Mouse (Mus musculus) limb, embryonic 11.5 days (tissue): Measurements from ENCODE around the gene Armc2. TPM values are rescaled to one million over a fixed set of nuclear protein-coding genes. Genes with fewer than 3 reads are reported as not detected.

Experiments
- ATAC-seq: fragments of 200-750 bp; cut with Nextera tagmentation; 2 replicates; pipeline ENCODE4 v1.8.0; 2017; ENCODE audit warnings: low read depth; ENCODE audit not compliant: insufficient number of reproducible peaks, low FRiP score, low TSS enrichment
- DNase-seq: peaks from one replicate; pipeline ENCODE4 v3.0.0-alpha.2; 2015; ENCODE audit warnings: low spot score
- H3K27ac ChIP-seq: fragments of 300-500 bp; sonication (generic); replicated peaks from 2 replicates; pipeline ENCODE4 v1.5.1; 2014; ENCODE audit warnings: low read depth, mild to moderate bottlenecking, low read length
- H3K27me3 ChIP-seq: fragments of 300-500 bp; sonication (generic); 2 replicates; pipeline ENCODE4 v1.6.1; 2014; ENCODE audit warnings: mild to moderate bottlenecking, low read length, mixed read lengths; ENCODE audit not compliant: control insufficient read depth, insufficient read depth
- H3K36me3 ChIP-seq: fragments of 300-500 bp; sonication (generic); 2 replicates; pipeline ENCODE4 v1.6.1; 2014; ENCODE audit warnings: mild to moderate bottlenecking, low read length, moderate library complexity, mixed read lengths; ENCODE audit not compliant: control insufficient read depth, insufficient read depth
- H3K4me1 ChIP-seq: fragments of 300-500 bp; sonication (generic); 2 replicates; pipeline ENCODE4 v1.6.1; 2014; ENCODE audit warnings: low read length, mixed read lengths; ENCODE audit not compliant: control insufficient read depth, insufficient read depth
- H3K4me2 ChIP-seq: fragments of 300-500 bp; sonication (generic); 2 replicates; pipeline ENCODE4 v1.6.1; 2014; ENCODE audit warnings: low read depth, mild to moderate bottlenecking, moderate library complexity; ENCODE audit not compliant: severe bottlenecking
- H3K4me3 ChIP-seq: fragments of 300-500 bp; sonication (generic); 2 replicates; pipeline ENCODE4 v1.5.1; 2014; ENCODE audit warnings: low read depth, low read length
- H3K9ac ChIP-seq: fragments of 300-500 bp; sonication (generic); 2 replicates; pipeline ENCODE4 v1.6.1; 2014; ENCODE audit warnings: mild to moderate bottlenecking, low read length
- H3K9me3 ChIP-seq: fragments of 300-500 bp; sonication (generic); 2 replicates; pipeline ENCODE4 v1.6.1; 2016; ENCODE audit warnings: low read length; ENCODE audit not compliant: control insufficient read depth
- WGBS: fragments of 180-500 bp; shearing (Covaris S2); extraction: QIAGEN DNeasy Blood & Tissue Kit; methylation state at CpG from one replicate; pipeline ENCODE4 v1.1.7; 2014; 5-methylcytosine and 5-hydroxymethylcytosine counted together
- polyA plus RNA-seq: library from polyadenylated mRNA; unstranded; fragments of >200 nt; fragmentation: Nextera tagmentation; extraction: Ambion mirVana; gene quantifications from 2 replicates; pipeline ENCODE4 v1.2.1, GENCODE M21; 2014

Armc2 gene
- polyA plus RNA-seq, 1 experiment from 2014 or later = 7.0 TPM

DNA sequence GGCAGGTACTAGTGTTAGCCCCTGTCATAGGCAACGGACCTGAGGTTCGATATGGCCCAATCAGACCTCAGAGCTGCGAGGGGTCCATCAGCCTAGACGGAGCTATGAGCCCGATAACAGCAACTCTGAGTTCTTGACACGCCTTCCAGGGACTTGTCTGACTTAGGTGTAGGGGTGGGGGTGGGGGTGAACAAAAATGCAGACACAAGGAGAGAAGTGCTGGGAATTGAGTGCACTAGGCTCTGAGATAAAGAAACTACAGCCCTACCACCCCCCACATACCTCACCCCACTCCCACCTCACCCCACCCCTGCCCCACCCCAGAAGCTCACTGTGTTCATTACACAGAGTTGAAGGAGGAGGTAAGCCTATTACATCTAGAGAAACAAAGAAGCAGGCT, 32.8 kb upstream of the Armc2 start:
- no peak for DNase-seq
- Histone ChIP-seq H3K4me1 (peaks cover 6% of the 10 kb centered on the region; the same call in 1 of the 2 replicates), H3K9me3 (no peaks in the 10 kb centered on the region), H3K27me3 (no peaks in the 10 kb centered on the region), H3K4me2 (no peak overlapping the region), H3K9ac (no peak overlapping the region), H3K27ac (no peak overlapping the region), H3K4me3 (no peak overlapping the region), H3K36me3 (no peaks in the 10 kb centered on the region)
- 88% methylated on average over 6 of the region's 6 CpGs for WGBS
- no peak for ATAC-seq

DNA sequence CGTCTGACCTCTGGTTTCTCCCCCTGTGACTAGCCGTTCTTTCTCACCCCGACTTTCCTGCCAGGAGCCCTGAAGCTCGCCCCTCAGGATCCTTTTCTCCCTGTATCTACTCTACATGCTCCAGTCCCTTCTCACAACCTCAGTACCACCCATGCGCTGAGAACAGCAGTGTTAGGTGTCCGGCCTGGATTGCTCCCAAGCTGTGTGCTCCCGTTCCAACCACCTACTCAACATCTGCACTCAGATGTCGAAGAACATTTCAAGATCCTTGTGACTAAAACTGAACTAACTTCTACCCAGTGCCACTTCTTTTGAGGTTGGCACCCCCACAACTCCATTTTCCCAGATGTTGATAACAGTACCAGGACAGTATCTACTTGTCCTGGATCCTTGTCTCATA, 30.4 kb upstream of the Armc2 start:
- ATAC-seq = no peak
- no peak overlapping the region for H3K27ac ChIP-seq
- no peak overlapping the region for H3K4me2 ChIP-seq
- no peaks in the 10 kb centered on the region for H3K9me3 ChIP-seq
- no peak overlapping the region for H3K9ac ChIP-seq
- H3K4me1 ChIP-seq = no peaks in the 10 kb centered on the region; the same call in 1 of the 2 replicates
- no peaks in the 10 kb centered on the region for H3K27me3 ChIP-seq
- H3K36me3 ChIP-seq = no peaks in the 10 kb centered on the region
- DNase-seq = no peak
- no peak overlapping the region for H3K4me3 ChIP-seq
- 90% methylated on average over 8 of the region's 8 CpGs for WGBS

DNA sequence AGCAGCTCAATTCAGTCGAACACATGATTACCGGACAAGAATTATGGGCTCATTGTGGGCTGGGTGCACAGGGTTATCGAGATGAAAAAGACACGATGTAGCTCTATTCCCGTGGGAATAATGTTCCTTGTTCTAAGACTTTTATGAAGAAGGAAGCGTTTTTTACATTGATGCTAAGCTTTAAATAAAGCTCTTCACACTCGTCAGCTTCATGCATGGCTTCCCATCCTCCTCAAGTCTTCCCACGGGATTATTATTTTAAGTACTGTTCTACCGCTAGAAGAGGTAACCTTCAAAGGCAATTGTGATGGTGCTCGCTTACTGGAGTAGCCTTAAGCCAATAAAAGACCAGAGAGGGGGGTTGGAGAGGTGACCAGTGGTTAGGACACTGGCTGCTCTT, 26.3 kb upstream of the Armc2 start:
- DNase-seq (no peak), ATAC-seq (no peak)
- Histone ChIP-seq H3K36me3 (no peaks in the 10 kb centered on the region), H3K9ac (no peak overlapping the region), H3K27ac (no peak overlapping the region), H3K27me3 (no peaks in the 10 kb centered on the region), H3K4me3 (no peak overlapping the region), H3K9me3 (no peaks in the 10 kb centered on the region), H3K4me1 (peaks cover 12% of the 10 kb centered on the region), H3K4me2 (no peak overlapping the region)
- WGBS = 84% methylated on average over 10 of the region's 10 CpGs

DNA sequence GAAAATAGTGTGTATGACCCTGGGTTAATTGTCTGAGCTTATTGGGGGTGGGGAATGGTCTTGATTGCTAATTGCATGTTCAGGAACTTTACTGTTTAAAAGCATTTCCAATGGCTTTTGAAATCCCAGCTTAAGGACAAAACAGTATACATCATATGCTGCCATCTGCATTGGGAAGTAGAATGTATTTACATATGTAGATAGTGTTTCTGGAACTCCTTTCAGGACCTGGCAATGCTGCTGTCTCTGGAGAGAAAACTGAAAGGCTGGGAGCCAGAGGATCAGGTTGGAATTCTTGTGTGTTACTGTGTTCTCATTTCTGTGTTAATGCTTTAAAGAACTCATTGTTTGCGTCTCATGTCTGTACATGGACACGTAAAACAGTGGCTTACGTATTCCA, 25.1 kb upstream of the Armc2 start:
- no peak for DNase-seq
- peaks cover 12% of the 10 kb centered on the region for H3K4me1 ChIP-seq
- no peaks in the 10 kb centered on the region for H3K9me3 ChIP-seq
- H3K27ac ChIP-seq = no peak overlapping the region
- no peak for ATAC-seq
- H3K4me3 ChIP-seq = no peak overlapping the region
- no peak overlapping the region for H3K9ac ChIP-seq
- H3K36me3 ChIP-seq = no peaks in the 10 kb centered on the region
- 91% methylated on average over 3 of the region's 3 CpGs for WGBS
- H3K27me3 ChIP-seq = no peaks in the 10 kb centered on the region
- H3K4me2 ChIP-seq = no peak overlapping the region

DNA sequence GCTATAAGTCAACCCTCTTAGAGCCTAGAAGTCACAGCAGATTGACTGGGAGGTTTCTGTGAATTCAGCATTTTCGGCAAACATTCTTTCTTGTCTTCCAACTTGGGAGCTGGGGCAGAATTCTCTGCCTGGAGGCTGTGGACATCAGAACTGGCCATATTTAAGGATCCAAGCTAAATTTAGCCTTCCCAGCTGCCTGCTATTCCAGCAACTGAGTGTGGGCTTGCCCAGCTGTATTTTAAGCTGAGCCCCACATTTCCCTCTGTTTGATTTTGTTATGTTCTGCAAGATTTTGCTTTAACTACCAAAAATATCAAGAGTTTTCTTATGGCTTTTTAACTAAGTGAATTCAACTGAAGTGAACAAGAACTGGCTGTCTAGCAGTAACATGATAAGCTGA, 24.6 kb upstream of the Armc2 start:
- ATAC-seq (no peak), DNase-seq (no peak)
- Histone ChIP-seq H3K27me3 (no peaks in the 10 kb centered on the region), H3K9ac (no peak overlapping the region), H3K4me2 (no peak overlapping the region), H3K36me3 (no peaks in the 10 kb centered on the region), H3K4me3 (no peak overlapping the region), H3K27ac (no peak overlapping the region), H3K4me1 (peaks cover 12% of the 10 kb centered on the region), H3K9me3 (no peaks in the 10 kb centered on the region)
- 59% methylated on average over 1 of the region's 1 CpGs for WGBS

DNA sequence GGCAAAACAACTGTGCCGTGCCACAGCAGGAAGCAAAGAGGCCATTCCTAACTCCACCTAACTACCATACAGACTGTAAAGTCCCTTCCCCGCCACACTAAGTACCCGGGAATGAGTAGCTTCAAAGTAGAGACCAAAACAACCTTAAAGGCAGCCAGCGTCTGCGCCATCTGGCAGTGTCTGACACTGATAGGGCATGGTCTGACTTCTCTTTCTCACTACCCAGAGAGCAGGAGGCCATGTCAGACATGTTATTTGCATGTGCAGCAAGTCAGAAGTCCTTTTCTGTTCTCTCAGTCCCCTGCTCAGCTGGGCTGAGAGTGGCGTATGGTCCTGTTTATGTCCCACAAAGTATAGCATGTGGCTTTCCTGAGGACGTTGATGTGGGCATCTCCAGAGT, 23.8 kb upstream of the Armc2 start:
- no peak overlapping the region for H3K27ac ChIP-seq
- H3K27me3 ChIP-seq = no peaks in the 10 kb centered on the region
- DNase-seq = no peak
- H3K4me1 ChIP-seq = peaks cover 12% of the 10 kb centered on the region
- H3K9ac ChIP-seq = no peak overlapping the region
- WGBS = 32% methylated on average over 7 of the region's 7 CpGs
- ATAC-seq = no peak
- no peaks in the 10 kb centered on the region for H3K9me3 ChIP-seq
- no peaks in the 10 kb centered on the region for H3K36me3 ChIP-seq
- H3K4me3 ChIP-seq = no peak overlapping the region
- H3K4me2 ChIP-seq = no peak overlapping the region

DNA sequence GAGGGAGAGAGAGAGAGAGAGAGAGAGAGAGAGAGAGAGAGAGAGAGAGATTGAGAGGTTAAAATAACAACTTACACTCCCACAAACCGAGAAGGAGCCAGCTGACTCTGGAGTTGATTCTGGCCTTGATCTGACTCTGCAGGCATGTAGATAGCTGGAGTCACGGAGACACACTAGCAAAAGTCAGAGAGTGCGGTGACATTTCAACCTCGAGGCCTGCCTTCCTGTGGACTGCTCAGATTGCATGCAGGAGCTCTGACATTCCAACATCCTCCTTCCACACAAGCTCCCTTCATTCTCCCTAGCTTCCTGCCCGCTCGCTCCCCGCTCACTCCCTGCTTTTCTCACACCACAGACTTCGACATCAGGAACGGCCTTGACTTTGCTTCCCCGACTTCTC, 20.3 kb upstream of the Armc2 start:
- Histone ChIP-seq H3K9ac (no peak overlapping the region), H3K27me3 (no peaks in the 10 kb centered on the region), H3K4me1 (peaks cover 16% of the 10 kb centered on the region), H3K4me3 (no peak overlapping the region), H3K27ac (no peak overlapping the region), H3K9me3 (no peaks in the 10 kb centered on the region), H3K36me3 (no peaks in the 10 kb centered on the region), H3K4me2 (no peak overlapping the region)
- ATAC-seq (no peak), DNase-seq (no peak)
- WGBS = 46% methylated on average over 10 of the region's 10 CpGs

DNA sequence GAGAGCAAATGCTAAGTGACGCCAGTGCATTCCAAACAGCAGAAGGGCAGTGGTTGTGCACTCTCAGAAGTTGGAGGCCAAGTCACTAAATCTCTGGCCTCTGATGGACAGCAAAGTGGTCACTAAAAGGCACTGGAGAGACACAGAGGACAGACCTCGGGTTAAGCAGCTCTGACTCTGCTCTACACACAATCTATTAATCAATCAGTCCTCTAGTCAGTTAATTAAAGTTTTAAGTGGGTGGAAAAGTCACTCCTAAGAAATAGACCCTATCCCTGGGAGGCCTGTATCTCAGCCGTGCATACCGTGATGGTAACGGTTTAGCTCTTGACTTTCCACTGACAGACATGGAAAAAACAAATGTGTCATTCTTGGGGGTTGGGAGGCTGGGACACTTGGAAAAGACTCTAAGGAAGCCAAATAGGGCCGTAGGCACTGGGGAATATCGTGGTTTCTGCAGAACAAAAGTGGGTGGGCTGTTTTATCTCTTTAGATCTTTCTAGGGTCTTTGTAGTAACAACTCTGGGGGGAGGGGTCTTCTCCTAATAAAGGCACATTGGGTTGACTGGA, 19.1 kb upstream of the Armc2 start:
- DNase-seq = no peak

DNA sequence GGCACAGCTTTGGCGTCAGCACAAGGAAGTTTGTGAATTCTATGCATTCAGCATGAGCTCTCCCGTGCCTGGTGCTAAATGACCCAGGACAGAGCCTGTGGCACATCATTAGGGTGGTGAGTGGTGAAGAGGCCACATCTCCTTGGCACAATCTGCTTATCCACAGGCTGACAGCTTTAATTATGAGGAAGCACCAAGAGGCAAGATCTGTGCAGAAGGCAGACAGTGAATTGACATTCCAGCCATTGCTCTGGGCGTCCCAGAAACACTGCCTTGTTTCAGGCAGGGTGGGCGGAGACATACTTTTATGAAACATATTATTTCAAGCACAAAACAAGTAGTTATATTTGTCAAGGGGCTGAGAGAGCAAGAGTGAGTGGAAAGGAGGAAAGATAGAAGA, 18.6 kb upstream of the Armc2 start:
- DNase-seq (no peak), ATAC-seq (no peak)
- WGBS = 55% methylated on average over 4 of the region's 4 CpGs
- 0 out of 2 replicates have a peak, but pooled peaks cover 5% of the 10 kb centered on the region for H3K4me1 ChIP-seq
- H3K9ac ChIP-seq = no peak overlapping the region
- H3K9me3 ChIP-seq = no peaks in the 10 kb centered on the region
- no peaks in the 10 kb centered on the region for H3K27me3 ChIP-seq
- H3K4me2 ChIP-seq = no peak overlapping the region
- H3K4me3 ChIP-seq = no peak overlapping the region
- no peaks in the 10 kb centered on the region for H3K36me3 ChIP-seq
- H3K27ac ChIP-seq = no peak overlapping the region

More for the DNA sequence above, 19.1 kb upstream of the Armc2 start:
- WGBS = 34% methylated on average over 7 of the region's 7 CpGs
- H3K36me3 ChIP-seq = no peaks in the 10 kb centered on the region
- H3K4me3 ChIP-seq = no peak overlapping the region
- H3K27me3 ChIP-seq = no peaks in the 10 kb centered on the region
- H3K9ac ChIP-seq = no peak overlapping the region
- H3K9me3 ChIP-seq = no peaks in the 10 kb centered on the region
- H3K27ac ChIP-seq = no peak overlapping the region
- peaks cover 9% of the 10 kb centered on the region for H3K4me1 ChIP-seq
- H3K4me2 ChIP-seq = no peak overlapping the region
- no peak for ATAC-seq
